Mouse (Mus musculus) hindbrain, embryonic 11.5 days (tissue): ENCODE results near the gene Padi3. TPM values are rescaled to one million over a fixed set of nuclear protein-coding genes. Genes with fewer than 3 reads are reported as not detected.

Experiments
- ATAC-seq: fragments of 200-750 bp; cut with Nextera tagmentation; 2 replicates; pipeline ENCODE4 v1.8.0; 2017; ENCODE audit warnings: mild to moderate bottlenecking, moderate TSS enrichment, moderate library complexity; ENCODE audit not compliant: low FRiP score
- DNase-seq: peaks from one replicate; pipeline ENCODE4 v3.0.0-alpha.2; 2015; ENCODE audit warnings: low spot score
- H3K27ac ChIP-seq: fragments of 300-500 bp; sonication (generic); 2 replicates; pipeline ENCODE4 v1.5.1; 2014; ENCODE audit warnings: mild to moderate bottlenecking, low read depth, low read length
- H3K27me3 ChIP-seq: fragments of 300-500 bp; sonication (generic); 2 replicates; pipeline ENCODE4 v1.6.1; 2014; ENCODE audit warnings: mild to moderate bottlenecking, low read length, moderate library complexity, mixed read lengths; ENCODE audit not compliant: control insufficient read depth, insufficient read depth
- H3K36me3 ChIP-seq: fragments of 300-500 bp; sonication (generic); 2 replicates; pipeline ENCODE4 v1.6.1; 2014; ENCODE audit warnings: mild to moderate bottlenecking, low read length, moderate library complexity, mixed read lengths; ENCODE audit not compliant: control insufficient read depth, insufficient read depth
- H3K4me1 ChIP-seq: fragments of 300-500 bp; sonication (generic); replicated peaks from 2 replicates; pipeline ENCODE4 v1.6.1; 2014; ENCODE audit warnings: low read length, mixed read lengths; ENCODE audit not compliant: control insufficient read depth, insufficient read depth
- H3K4me2 ChIP-seq: fragments of 300-500 bp; sonication (generic); replicated peaks from 2 replicates; pipeline ENCODE4 v1.6.1; 2014; ENCODE audit warnings: mild to moderate bottlenecking, low read depth, low read length
- H3K4me3 ChIP-seq: fragments of 300-500 bp; sonication (generic); 2 replicates; pipeline ENCODE4 v1.5.1; 2014; ENCODE audit warnings: low read depth, low read length
- H3K9ac ChIP-seq: fragments of 300-500 bp; sonication (generic); 2 replicates; pipeline ENCODE4 v1.6.1; 2014; ENCODE audit warnings: low read depth, low read length
- H3K9me3 ChIP-seq: fragments of 300-500 bp; sonication (generic); 2 replicates; pipeline ENCODE4 v1.6.1; 2016; ENCODE audit warnings: low read length; ENCODE audit not compliant: control insufficient read depth
- WGBS: fragments of 180-500 bp; shearing (Covaris S2); extraction: QIAGEN DNeasy Blood & Tissue Kit; methylation state at CpG from one replicate; pipeline ENCODE4 v1.1.7; 2014; 5-methylcytosine and 5-hydroxymethylcytosine counted together
- polyA plus RNA-seq: library from polyadenylated mRNA; unstranded; fragments of >200 nt; fragmentation: Nextera tagmentation; extraction: Ambion mirVana; gene quantifications from 2 replicates; pipeline ENCODE4 v1.2.1, GENCODE M21; 2014

The Padi3 gene
- polyA plus RNA-seq, 1 experiment from 2014 or later, result not detected

- H3K4me1 ChIP-seq, result peaks cover 4% of the 10 kb centered on the region; the same call in 1 of the 2 replicates
- H3K36me3 ChIP-seq, result no peaks in the 10 kb centered on the region
- no peak overlapping the region for H3K4me2 ChIP-seq
- ATAC-seq, result no peak
- H3K4me3 ChIP-seq, result no peak overlapping the region
- no peak overlapping the region for H3K9ac ChIP-seq
- no peak for DNase-seq
- H3K27ac ChIP-seq, result no peak overlapping the region
- H3K27me3 ChIP-seq, result no peaks in the 10 kb centered on the region
- 87% methylated on average over 3 of the region's 3 CpGs for WGBS
- no peaks in the 10 kb centered on the region for H3K9me3 ChIP-seq
Measured at GRCm38 (mm10) chr4:140765936-140766335, 44.5 kb downstream of the Padi3 start.

GRCm38 (mm10) chr4:140763158-140763557 is 47.3 kb downstream of the Padi3 start:
- Histone ChIP-seq H3K4me3 (no peak overlapping the region), H3K4me2 (no peak overlapping the region), H3K27me3 (no peaks in the 10 kb centered on the region), H3K27ac (no peak overlapping the region), H3K4me1 (peaks cover under 1% of the 10 kb centered on the region; the same call in 1 of the 2 replicates), H3K9me3 (no peaks in the 10 kb centered on the region), H3K36me3 (no peaks in the 10 kb centered on the region), H3K9ac (no peak overlapping the region)
- 14% methylated on average over 9 of the region's 9 CpGs for WGBS
- DNase-seq (peak; percentile 70), ATAC-seq (no peak)

- Histone ChIP-seq H3K9me3 (no peaks in the 10 kb centered on the region), H3K4me3 (no peak overlapping the region), H3K36me3 (no peaks in the 10 kb centered on the region), H3K27me3 (no peaks in the 10 kb centered on the region), H3K9ac (no peak overlapping the region), H3K4me1 (peaks cover 4% of the 10 kb centered on the region; the same call in 1 of the 2 replicates), H3K4me2 (no peak overlapping the region), H3K27ac (no peak overlapping the region)
- DNase-seq (no peak), ATAC-seq (no peak)
- 92% methylated on average over 7 of the region's 7 CpGs for WGBS
Measured at GRCm38 (mm10) chr4:140761601-140762000, 48.8 kb downstream of the Padi3 start.

GRCm38 (mm10) chr4:140755811-140756210 is 54.6 kb downstream of the Padi3 start:
- DNase-seq (no peak), ATAC-seq (no peak)
- no peak overlapping the region for H3K27ac ChIP-seq
- 85% methylated on average over 3 of the region's 3 CpGs for WGBS
- H3K4me2 ChIP-seq, result no peak overlapping the region
- no peak overlapping the region for H3K4me3 ChIP-seq
- peaks cover 4% of the 10 kb centered on the region; the same call in 1 of the 2 replicates for H3K4me1 ChIP-seq
- no peaks in the 10 kb centered on the region for H3K9me3 ChIP-seq
- H3K9ac ChIP-seq, result no peak overlapping the region
- H3K27me3 ChIP-seq, result no peaks in the 10 kb centered on the region
- H3K36me3 ChIP-seq, result no peaks in the 10 kb centered on the region

GRCm38 (mm10) chr4:140753366-140753765 is 57.1 kb downstream of the Padi3 start:
- DNase-seq (no peak), ATAC-seq (no peak)
- Histone ChIP-seq H3K36me3 (no peaks in the 10 kb centered on the region), H3K27ac (no peak overlapping the region), H3K27me3 (no peaks in the 10 kb centered on the region), H3K9me3 (no peaks in the 10 kb centered on the region), H3K4me1 (peaks cover 4% of the 10 kb centered on the region; the same call in 1 of the 2 replicates), H3K4me3 (no peak overlapping the region), H3K4me2 (no peak overlapping the region), H3K9ac (no peak overlapping the region)
- 66% methylated on average over 7 of the region's 7 CpGs for WGBS

GRCm38 (mm10) chr4:140750328-140750727 is 60.1 kb downstream of the Padi3 start:
- ATAC-seq, result peak; percentile 17; the same call in 1 of the 2 replicates
- peak; percentile 48 for DNase-seq
- Histone ChIP-seq H3K27ac (no peak overlapping the region), H3K27me3 (no peaks in the 10 kb centered on the region; the same call in 1 of the 2 replicates), H3K9ac (no peak overlapping the region), H3K4me3 (peak overlapping the region; percentile 15; the same call in 1 of the 2 replicates), H3K36me3 (no peaks in the 10 kb centered on the region), H3K9me3 (no peaks in the 10 kb centered on the region), H3K4me1 (no peaks in the 10 kb centered on the region), H3K4me2 (peak overlapping the region; percentile 29)
- WGBS, result 6% methylated on average over 19 of the region's 19 CpGs

GRCm38 (mm10) chr4:140747978-140748377 is 62.5 kb downstream of the Padi3 start:
- WGBS, result 28% methylated on average over 12 of the region's 12 CpGs
- H3K4me3 ChIP-seq, result no peak overlapping the region
- H3K27me3 ChIP-seq, result no peaks in the 10 kb centered on the region; the same call in 1 of the 2 replicates
- DNase-seq, result no peak
- no peaks in the 10 kb centered on the region for H3K4me1 ChIP-seq
- ATAC-seq, result no peak
- H3K4me2 ChIP-seq, result no peak overlapping the region
- no peak overlapping the region for H3K27ac ChIP-seq
- H3K36me3 ChIP-seq, result no peaks in the 10 kb centered on the region
- H3K9me3 ChIP-seq, result no peaks in the 10 kb centered on the region
- no peak overlapping the region for H3K9ac ChIP-seq

GRCm38 (mm10) chr4:140744654-140745053 is 65.8 kb downstream of the Padi3 start:
- peak; percentile 47 for DNase-seq
- WGBS, result 21% methylated on average over 3 of the region's 3 CpGs
- no peak for ATAC-seq
- H3K9ac ChIP-seq, result no peak overlapping the region
- H3K27ac ChIP-seq, result no peak overlapping the region
- no peaks in the 10 kb centered on the region; the same call in 1 of the 2 replicates for H3K27me3 ChIP-seq
- H3K36me3 ChIP-seq, result no peaks in the 10 kb centered on the region
- H3K4me1 ChIP-seq, result no peaks in the 10 kb centered on the region
- no peaks in the 10 kb centered on the region for H3K9me3 ChIP-seq
- H3K4me2 ChIP-seq, result no peak overlapping the region
- H3K4me3 ChIP-seq, result no peak overlapping the region

- Histone ChIP-seq H3K9ac (no peak overlapping the region), H3K27ac (no peak overlapping the region), H3K27me3 (no peaks in the 10 kb centered on the region; the same call in 1 of the 2 replicates), H3K4me1 (no peaks in the 10 kb centered on the region), H3K9me3 (no peaks in the 10 kb centered on the region), H3K4me3 (no peak overlapping the region), H3K4me2 (no peak overlapping the region), H3K36me3 (no peaks in the 10 kb centered on the region)
- DNase-seq, result peak; percentile 33
- 58% methylated on average over 4 of the region's 4 CpGs for WGBS
- ATAC-seq, result no peak
Measured at GRCm38 (mm10) chr4:140743086-140743485, 67.4 kb downstream of the Padi3 start.
